Mouse (Mus musculus) stomach, embryonic 15.5 days (tissue): ENCODE measurements around the gene Spats2. TPM values are rescaled to one million over a fixed set of nuclear protein-coding genes. Genes with fewer than 3 reads are reported as not detected.
A peak's percentile ranks its signal among the peaks of the same experiment; 100 is the strongest.

Source experiments
- ATAC-seq: fragments of 200-750 bp; cut with Nextera tagmentation; 2 replicates; pipeline ENCODE4 v1.8.0; 2017; ENCODE audit warnings: low read depth, moderate number of reproducible peaks, moderate TSS enrichment; ENCODE audit not compliant: insufficient read depth, low FRiP score
- H3K27ac ChIP-seq: fragments of 300-500 bp; sonication (generic); 2 replicates; pipeline ENCODE4 v1.5.1; 2015; ENCODE audit warnings: mild to moderate bottlenecking, inconsistent platforms
- H3K27me3 ChIP-seq: fragments of 300-500 bp; sonication (generic); replicated peaks from 2 replicates; pipeline ENCODE4 v1.6.1; 2015; ENCODE audit warnings: inconsistent platforms
- H3K36me3 ChIP-seq: fragments of 300-500 bp; sonication (generic); 2 replicates; pipeline ENCODE4 v1.6.1; 2015; ENCODE audit warnings: inconsistent platforms
- H3K4me1 ChIP-seq: fragments of 300-500 bp; sonication (generic); 2 replicates; pipeline ENCODE4 v1.6.1; 2015; ENCODE audit warnings: inconsistent platforms
- H3K4me2 ChIP-seq: fragments of 300-500 bp; sonication (generic); 2 replicates; pipeline ENCODE4 v1.6.1; 2015; ENCODE audit warnings: mild to moderate bottlenecking, inconsistent platforms
- H3K4me3 ChIP-seq: fragments of 300-500 bp; sonication (generic); replicated peaks from 2 replicates; pipeline ENCODE4 v1.5.1; 2015; ENCODE audit warnings: inconsistent platforms
- H3K9ac ChIP-seq: fragments of 300-500 bp; sonication (generic); 2 replicates; pipeline ENCODE4 v1.6.1; 2015; ENCODE audit warnings: inconsistent platforms
- H3K9me3 ChIP-seq: fragments of 300-500 bp; sonication (generic); 2 replicates; pipeline ENCODE4 v1.6.1; 2016; ENCODE audit warnings: inconsistent platforms
- WGBS: fragments of 180-500 bp; shearing (Covaris S2); methylation state at CpG from one replicate; pipeline ENCODE4 v1.1.7; 2015; 5-methylcytosine and 5-hydroxymethylcytosine counted together
- polyA plus RNA-seq: library from polyadenylated mRNA; unstranded; fragments of >200 nt; fragmentation: Nextera tagmentation; extraction: Ambion mirVana; gene quantifications from 2 replicates; pipeline ENCODE4 v1.2.1, GENCODE M21; 2015

The Spats2 gene
- polyA plus RNA-seq, 1 experiment from 2014 or later: 28.3 TPM

- no peak overlapping the region for H3K4me2 ChIP-seq
- 44% methylated on average over 2 of the region's 2 CpGs for WGBS
- no peaks in the 10 kb centered on the region for H3K4me1 ChIP-seq
- no peak overlapping the region for H3K9ac ChIP-seq
- H3K27me3 ChIP-seq: no peaks in the 10 kb centered on the region
- no peak overlapping the region for H3K27ac ChIP-seq
- H3K4me3 ChIP-seq: no peak overlapping the region
- ATAC-seq: no peak
- no peaks in the 10 kb centered on the region for H3K36me3 ChIP-seq
- no peaks in the 10 kb centered on the region for H3K9me3 ChIP-seq
These were observed 3.1 kb upstream of the Spats2 start for GRCm38 (mm10) chr15:99122642-99123041.

DNA sequence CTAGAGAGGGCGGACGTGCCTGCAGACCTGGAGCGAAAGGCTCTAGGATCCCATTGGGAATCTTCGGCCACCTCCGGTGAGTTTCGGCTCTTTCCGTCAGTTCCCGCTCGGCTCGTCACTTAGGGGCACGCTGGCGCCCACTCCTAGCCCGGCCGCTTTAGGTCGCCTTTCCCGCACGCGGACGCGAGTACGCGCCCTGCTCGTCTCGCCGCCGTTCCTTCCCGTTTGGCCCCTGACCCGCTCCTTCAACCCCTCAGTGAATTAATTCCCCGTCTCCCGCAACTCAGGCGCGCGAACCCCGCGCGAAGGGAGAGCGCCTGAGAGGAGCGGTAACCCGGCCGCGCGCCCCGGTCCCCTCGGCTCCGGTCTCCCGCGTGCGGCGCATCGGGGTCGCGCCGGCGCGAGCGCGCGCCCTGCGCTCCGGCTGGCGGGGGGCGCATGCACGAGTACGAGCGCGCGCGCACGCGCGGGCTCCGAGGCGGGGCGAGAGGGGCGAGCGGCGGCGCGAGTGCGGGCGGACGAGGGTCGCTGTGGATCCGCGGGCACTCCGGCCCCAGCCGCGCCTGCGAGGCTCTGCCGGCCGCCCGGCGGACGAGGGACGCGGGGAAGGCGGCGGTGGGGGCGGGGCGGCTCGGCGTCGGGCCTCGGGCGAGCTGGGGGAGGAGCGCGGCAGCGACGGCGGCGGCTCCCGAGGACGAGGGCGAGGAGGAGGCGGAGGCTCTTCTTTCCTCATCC, 532 bp downstream of the Spats2 start:
- Histone ChIP-seq H3K4me3 (peak overlapping the region; percentile 87), H3K9ac (peak overlapping the region; percentile 84), H3K36me3 (no peaks in the 10 kb centered on the region), H3K4me2 (peak overlapping the region; percentile 64), H3K9me3 (no peaks in the 10 kb centered on the region), H3K27me3 (no peaks in the 10 kb centered on the region), H3K4me1 (peaks cover 20% of the 10 kb centered on the region), H3K27ac (peak overlapping the region; percentile 95)
- under 1% methylated on average over 103 of the region's 115 CpGs for WGBS
- ATAC-seq: peak; percentile 89

- H3K27ac ChIP-seq: peak overlapping the region; percentile 95
- peak; percentile 8; the same call in 1 of the 2 replicates for ATAC-seq
- H3K9ac ChIP-seq: peak overlapping the region; percentile 84
These were observed 1.2 kb downstream of the Spats2 start for GRCm38 (mm10) chr15:99126816-99127365.

DNA sequence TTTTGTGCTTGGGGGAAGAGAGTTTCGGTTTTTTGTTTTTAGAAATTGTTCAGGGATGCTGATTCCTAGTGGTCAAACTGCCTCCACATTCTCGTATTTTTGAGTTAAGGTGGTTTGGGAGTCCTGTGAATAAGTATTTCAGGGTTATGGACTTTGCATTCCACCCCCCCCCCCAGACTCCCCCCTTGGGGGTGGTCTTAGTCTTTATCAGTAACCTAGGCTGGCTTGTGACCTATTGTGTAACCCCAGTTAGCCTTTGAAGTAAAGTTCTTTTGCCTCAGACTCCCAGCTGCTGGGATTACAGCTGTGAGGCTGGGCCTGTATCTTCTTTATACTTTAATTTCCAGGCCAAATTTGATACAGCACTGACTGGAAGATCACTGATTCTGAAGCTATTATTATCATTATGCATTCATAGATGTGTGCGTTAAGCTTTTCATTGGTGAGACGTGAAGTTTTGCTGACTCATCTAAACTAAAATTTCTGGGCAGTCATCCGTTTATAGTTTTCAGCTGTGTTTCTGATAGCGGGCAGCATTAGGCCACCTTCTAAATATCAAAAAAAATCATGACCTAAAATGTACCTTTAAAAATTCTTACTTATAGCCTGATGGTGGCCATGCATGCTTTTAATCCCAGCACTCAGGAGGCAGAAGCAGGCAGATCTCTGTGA, 2.3 kb downstream of the Spats2 start:
- WGBS: 58% methylated on average over 6 of the region's 6 CpGs
- Histone ChIP-seq H3K4me3 (peak overlapping the region; percentile 87; the same call in 1 of the 2 replicates), H3K9ac (no peak overlapping the region), H3K27me3 (no peaks in the 10 kb centered on the region), H3K27ac (no peak overlapping the region), H3K36me3 (no peaks in the 10 kb centered on the region), H3K4me1 (peaks cover 20% of the 10 kb centered on the region), H3K4me2 (peak overlapping the region; percentile 64), H3K9me3 (no peaks in the 10 kb centered on the region)
- no peak for ATAC-seq

More at GRCm38 (mm10) chr15:99126816-99127365, 1.2 kb downstream of the Spats2 start:
- no peaks in the 10 kb centered on the region for H3K27me3 ChIP-seq
- H3K4me3 ChIP-seq: peak overlapping the region; percentile 87
- no peaks in the 10 kb centered on the region for H3K36me3 ChIP-seq
- under 1% methylated on average over 26 of the region's 35 CpGs for whole genome bisulfite sequencing
- peaks cover 20% of the 10 kb centered on the region for H3K4me1 ChIP-seq
- H3K9me3 ChIP-seq: no peaks in the 10 kb centered on the region
- peak overlapping the region; percentile 64 for H3K4me2 ChIP-seq

- Histone ChIP-seq H3K4me2 (no peak overlapping the region), H3K4me3 (no peak overlapping the region), H3K27me3 (no peaks in the 10 kb centered on the region), H3K27ac (no peak overlapping the region), H3K4me1 (peaks cover 20% of the 10 kb centered on the region), H3K9me3 (no peaks in the 10 kb centered on the region), H3K36me3 (no peaks in the 10 kb centered on the region), H3K9ac (no peak overlapping the region)
- no peak for ATAC-seq
- 61% methylated on average over 11 of the region's 11 CpGs for WGBS
These were observed 3.7 kb downstream of the Spats2 start for GRCm38 (mm10) chr15:99129441-99129840.

- no peaks in the 10 kb centered on the region for H3K36me3 ChIP-seq
- H3K4me2 ChIP-seq: no peak overlapping the region; the same call in 1 of the 2 replicates
- H3K9ac ChIP-seq: no peak overlapping the region
- no peak for ATAC-seq
- peaks cover 20% of the 10 kb centered on the region for H3K4me1 ChIP-seq
- H3K27ac ChIP-seq: no peak overlapping the region
- no peaks in the 10 kb centered on the region for H3K9me3 ChIP-seq
- H3K27me3 ChIP-seq: no peaks in the 10 kb centered on the region
- H3K4me3 ChIP-seq: no peak overlapping the region
- 58% methylated on average over 22 of the region's 22 CpGs for WGBS
These were observed 4.5 kb downstream of the Spats2 start for GRCm38 (mm10) chr15:99129956-99130910.

- Histone ChIP-seq H3K4me1 (no peaks in the 10 kb centered on the region), H3K27me3 (no peaks in the 10 kb centered on the region), H3K4me2 (no peak overlapping the region), H3K4me3 (no peak overlapping the region), H3K9me3 (no peaks in the 10 kb centered on the region), H3K36me3 (peaks cover 6% of the 10 kb centered on the region; the same call in 1 of the 2 replicates), H3K9ac (no peak overlapping the region), H3K27ac (no peak overlapping the region)
- ATAC-seq: no peak
- WGBS: 73% methylated on average over 5 of the region's 5 CpGs
These were observed 12.7 kb downstream of the Spats2 start for GRCm38 (mm10) chr15:99138389-99138788.

DNA sequence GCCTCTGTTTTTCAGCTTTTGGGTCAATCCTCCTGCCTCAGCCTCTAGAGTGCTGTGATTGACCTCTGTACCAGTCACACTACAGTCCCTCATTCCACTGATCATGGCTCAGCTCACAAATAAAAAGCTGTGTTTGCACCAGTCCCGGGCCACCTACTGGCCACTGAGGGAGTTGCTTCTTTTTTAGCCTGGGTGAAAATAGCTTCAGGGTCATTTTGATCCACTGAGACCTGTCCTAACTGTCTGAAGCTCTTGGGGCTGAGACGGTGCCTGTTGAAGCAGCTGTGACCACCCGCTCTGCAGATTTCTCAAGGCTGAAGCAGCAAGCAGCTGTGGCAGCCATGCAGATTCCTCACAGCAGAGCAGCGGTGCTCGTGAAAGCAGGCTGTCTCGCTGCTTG, 14.0 kb downstream of the Spats2 start:
- no peak overlapping the region for H3K4me2 ChIP-seq
- H3K27me3 ChIP-seq: no peaks in the 10 kb centered on the region
- H3K4me3 ChIP-seq: no peak overlapping the region
- H3K27ac ChIP-seq: 0 out of 2 replicates have a peak overlapping the region, but pooled peaks have one; percentile 8
- H3K9ac ChIP-seq: no peak overlapping the region
- peak; percentile 18; the same call in 1 of the 2 replicates for ATAC-seq
- WGBS: 55% methylated on average over 6 of the region's 6 CpGs
- H3K9me3 ChIP-seq: no peaks in the 10 kb centered on the region
- peaks cover 6% of the 10 kb centered on the region; the same call in 1 of the 2 replicates for H3K36me3 ChIP-seq
- no peaks in the 10 kb centered on the region for H3K4me1 ChIP-seq

- Histone ChIP-seq H3K9ac (no peak overlapping the region), H3K27me3 (no peaks in the 10 kb centered on the region), H3K4me3 (no peak overlapping the region), H3K9me3 (no peaks in the 10 kb centered on the region), H3K36me3 (peaks cover 17% of the 10 kb centered on the region; the same call in 1 of the 2 replicates), H3K27ac (no peak overlapping the region), H3K4me1 (no peaks in the 10 kb centered on the region), H3K4me2 (no peak overlapping the region)
- ATAC-seq: no peak
- WGBS: 86% methylated on average over 7 of the region's 7 CpGs
These were observed 24.8 kb downstream of the Spats2 start for GRCm38 (mm10) chr15:99150516-99150915.

DNA sequence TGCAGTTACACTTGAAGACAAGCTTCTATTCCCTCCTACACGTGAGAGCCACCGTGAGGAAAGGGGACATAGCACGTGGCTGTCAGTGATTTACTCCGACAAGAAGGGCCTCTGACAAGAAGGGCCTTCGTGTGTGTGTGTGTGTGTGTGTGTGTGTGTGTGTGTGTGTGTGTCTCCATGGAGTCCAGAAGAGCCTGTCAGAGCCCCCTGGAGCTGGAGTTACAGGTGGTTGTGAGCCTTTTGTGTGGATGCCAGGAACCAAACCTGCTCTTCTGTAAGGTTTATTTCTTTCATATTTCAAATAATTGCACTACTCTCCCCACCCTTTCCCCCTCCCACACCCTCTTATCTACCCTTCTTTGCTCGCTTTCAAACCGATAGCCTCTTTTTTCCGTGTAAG, 25.6 kb downstream of the Spats2 start:
- no peak for ATAC-seq
- Histone ChIP-seq H3K4me1 (no peaks in the 10 kb centered on the region), H3K9me3 (no peaks in the 10 kb centered on the region), H3K27me3 (no peaks in the 10 kb centered on the region), H3K4me2 (no peak overlapping the region), H3K4me3 (no peak overlapping the region), H3K36me3 (0 out of 2 replicates have a peak, but pooled peaks cover 10% of the 10 kb centered on the region), H3K27ac (no peak overlapping the region), H3K9ac (no peak overlapping the region)
- 64% methylated on average over 8 of the region's 8 CpGs for WGBS

- Histone ChIP-seq H3K27me3 (no peaks in the 10 kb centered on the region), H3K4me3 (no peak overlapping the region), H3K36me3 (0 out of 2 replicates have a peak, but pooled peaks cover 10% of the 10 kb centered on the region), H3K4me1 (no peaks in the 10 kb centered on the region), H3K27ac (no peak overlapping the region), H3K4me2 (no peak overlapping the region), H3K9me3 (no peaks in the 10 kb centered on the region), H3K9ac (no peak overlapping the region)
- 93% methylated on average over 8 of the region's 8 CpGs for WGBS
- no peak; the same call in 1 of the 2 replicates for ATAC-seq
These were observed 27.8 kb downstream of the Spats2 start for GRCm38 (mm10) chr15:99153466-99153865.
